Mouse (Mus musculus) gonadal fat pad, adult 2 months (tissue): ENCODE results near the gene Zmynd12. TPM values are rescaled to one million over a fixed set of nuclear protein-coding genes. Genes with fewer than 3 reads are reported as not detected.

Source experiments
- polyA plus RNA-seq: library from polyadenylated mRNA; depleted of rRNA; stranded (reverse); fragments of >200 nt; gene quantifications from 2 replicates; pipeline ENCODE4 v1.2.3, GENCODE M21; 2012; rRNA removed

Gene Zmynd12
- polyA plus RNA-seq, 1 experiment = 3.4 TPM

Other genes starting within 250 kb of the Zmynd12 start
- 6.7 and 8.0 TPM in 2 replicates for gene Zfp691, start 248.6 kb upstream of the Zmynd12 start, polyA plus RNA-seq
- gene Ermap, start 232.8 kb upstream of the Zmynd12 start, polyA plus RNA-seq = 0.15 and 0.26 TPM in 2 replicates
- gene Svbp, start 227.5 kb upstream of the Zmynd12 start, polyA plus RNA-seq = 25.2 and 29.0 TPM in 2 replicates
- 0.70 and 0.93 TPM in 2 replicates for gene Tmem269, start 204.6 kb upstream of the Zmynd12 start, polyA plus RNA-seq
- gene AU022252, start 190.1 kb upstream of the Zmynd12 start, polyA plus RNA-seq = 6.4 and 8.3 TPM in 2 replicates
- 21.0 and 26.6 TPM in 2 replicates for gene P3h1, start 189.9 kb upstream of the Zmynd12 start, polyA plus RNA-seq
- gene Cldn19, start 167.4 kb upstream of the Zmynd12 start, polyA plus RNA-seq = 0.04 and 0.05 TPM in 2 replicates
- gene Ybx1, start 128.2 kb upstream of the Zmynd12 start, polyA plus RNA-seq = 130 and 192 TPM in 2 replicates
- 9.1 and 9.5 TPM in 2 replicates for gene Ppih, start 102.3 kb upstream of the Zmynd12 start, polyA plus RNA-seq
- gene Ccdc30, start 7.3 kb upstream of the Zmynd12 start, polyA plus RNA-seq = 1.1 and 2.0 TPM in 2 replicates
- 14.0 and 15.4 TPM in 2 replicates for gene Ppcs, start 394 bp upstream of the Zmynd12 start, polyA plus RNA-seq
- gene Rimkla, start 69.8 kb downstream of the Zmynd12 start, polyA plus RNA-seq = 0.05 and 0.31 TPM in 2 replicates
- gene Foxj3, start 114.2 kb downstream of the Zmynd12 start, polyA plus RNA-seq = 14.0 and 15.0 TPM in 2 replicates
- 10.0 and 11.4 TPM in 2 replicates for gene Frg2f1, start 116.7 kb downstream of the Zmynd12 start, polyA plus RNA-seq
- 0.68 TPM in 1 of 2 replicates, not detected in the other for gene Guca2a, start 214.9 kb downstream of the Zmynd12 start, polyA plus RNA-seq
- gene Guca2b, start 236.1 kb downstream of the Zmynd12 start, polyA plus RNA-seq = 0.53 and 0.84 TPM in 2 replicates